Mouse (Mus musculus): ENCODE results near the gene Zfp282.
A peak's percentile ranks its signal among the peaks of the same experiment; 100 is the strongest.

Gene Zfp282

GRCm38 (mm10) chr6:47903587-47903986 is 26.6 kb downstream of the Zfp282 start:
- DNase-seq (ENCODE audit: low spot score in 2 of 2), result no peak

- no peak for DNase-seq (ENCODE audit: low spot score in 2 of 2)
These were observed 27.4 kb downstream of the Zfp282 start for GRCm38 (mm10) chr6:47904361-47904760.

- DNase-seq (ENCODE audit: low spot score in 2 of 2), result no peak
These were observed 28.1 kb downstream of the Zfp282 start for GRCm38 (mm10) chr6:47904917-47905695.

- no peak for DNase-seq (ENCODE audit: low spot score in 2 of 2)
These were observed 29.3 kb downstream of the Zfp282 start for GRCm38 (mm10) chr6:47906326-47906725.

- no peak for DNase-seq (ENCODE audit: low spot score in 2 of 2)
These were observed 32.0 kb downstream of the Zfp282 start for GRCm38 (mm10) chr6:47909007-47909406.

- no peak for DNase-seq (ENCODE audit: low spot score in 2 of 2)
These were observed 34.6 kb downstream of the Zfp282 start for GRCm38 (mm10) chr6:47911650-47912049.

GRCm38 (mm10) chr6:47912991-47913390 is 36.0 kb downstream of the Zfp282 start:
- DNase-seq (ENCODE audit: low spot score in 2 of 2), result no peak

GRCm38 (mm10) chr6:47917051-47917450 is 40.0 kb downstream of the Zfp282 start:
- no peak for DNase-seq (ENCODE audit: low spot score in 2 of 2)

- no peak for DNase-seq (ENCODE audit: low spot score in 2 of 2)
These were observed 41.8 kb downstream of the Zfp282 start for GRCm38 (mm10) chr6:47918768-47919274.

GRCm38 (mm10) chr6:47919646-47920446 is 42.8 kb downstream of the Zfp282 start:
- DNase-seq (ENCODE audit: low spot score in 2 of 2), result no peak

- DNase-seq (ENCODE audit: low spot score in 2 of 2), result peak; percentile 77 to 82
These were observed 43.7 kb downstream of the Zfp282 start, which contains the start of gene Zfp212 for GRCm38 (mm10) chr6:47920447-47921340. TSS of gene Zfp212 (plus strand) at chr6:47920476.

- no peak for DNase-seq (ENCODE audit: low spot score in 2 of 2)
These were observed 65.5 kb downstream of the Zfp282 start for GRCm38 (mm10) chr6:47942461-47942860.

- peak in 1 of 2 experiments; percentile 42 for DNase-seq (ENCODE audit: low spot score in 2 of 2)
These were observed 66.2 kb downstream of the Zfp282 start for GRCm38 (mm10) chr6:47943021-47943691.

- no peak for DNase-seq (ENCODE audit: low spot score in 2 of 2)
These were observed 66.7 kb downstream of the Zfp282 start for GRCm38 (mm10) chr6:47943721-47944120.

- no peak for DNase-seq (ENCODE audit: low spot score in 2 of 2)
These were observed 70.4 kb downstream of the Zfp282 start for GRCm38 (mm10) chr6:47947388-47947787.

GRCm38 (mm10) chr6:47953191-47953726 is 76.3 kb downstream of the Zfp282 start, which contains the start of gene Zfp956:
TSS of gene Zfp956 (plus strand) at chr6:47953390.
- DNase-seq (ENCODE audit: low spot score in 2 of 2), result peak; percentile 89 to 93

- DNase-seq (ENCODE audit: low spot score in 2 of 2), result no peak
These were observed 77.4 kb downstream of the Zfp282 start for GRCm38 (mm10) chr6:47954425-47954824.

- DNase-seq (ENCODE audit: low spot score in 2 of 2), result no peak
These were observed 80.8 kb downstream of the Zfp282 start for GRCm38 (mm10) chr6:47957816-47958215.

Measured in frontal cortex, postnatal 14 days (tissue).